Comparison of ENCODE assay signal across 8 mouse cellular contexts in genomic region chr4:110397618-110398045, GRCm38 (mm10). TPM values are rescaled to one million over a fixed set of nuclear protein-coding genes. Genes with fewer than 3 reads are reported as not detected.
A peak's percentile ranks its signal among the peaks of the same experiment; 100 is the strongest.
DNase-seq lines count a peak whose midpoint lies in the region.

TSS of gene Agbl4 (plus strand) at chr4:110397661.

- peak; percentile 74 for DNase-seq in adrenal gland, postnatal 10 days
- peak; percentile 55 to 79 for DNase-seq in cerebellum, postnatal 25 days
- peak; percentile 45 to 64 for DNase-seq in frontal cortex, postnatal 25 days (ENCODE audit: low spot score in 2 of 2)
- peak; percentile 20 for DNase-seq in hindlimb bud, embryonic 11.5 days (ENCODE audit: extremely low spot score, low read depth, low spot score)
- peak; percentile 76 to 83 for DNase-seq in left cerebral cortex, adult 18-20 months (ENCODE audit: low spot score in 2 of 2)
- DNase-seq in lung, postnatal 10 days = peak; percentile 44
- DNase-seq in right cerebral cortex, postnatal 10 days (ENCODE audit: low spot score in 2 of 2) = peak; percentile 88 to 89
- no peak for DNase-seq in T-cell, adult 2 months (ENCODE audit: low spot score)

RNA-seq across cellular contexts. Expression of gene Agbl4, which starts in this region (rescaled TPM):
- under 1 TPM; 0.33 to 0.75 TPM for total RNA-seq in adrenal gland, postnatal 10 days (2021)
- 10 to 100 TPM; 22.3 to 22.7 TPM for total RNA-seq in left cerebral cortex, adult 18-20 months (2021)

Comparison
In these comparisons a context has a peak if more than half of its experiments do, and no peak if none do; other contexts are left out.
1. RNA of gene Agbl4 (total RNA-seq): 22.3 to 22.7 TPM in left cerebral cortex, adult 18-20 months; 0.33 to 0.75 TPM in adrenal gland, postnatal 10 days; every median in the first group is over 10 times any median in the second.
2. Peak in DNase-seq in adrenal gland, postnatal 10 days; RNA of the gene not detected or under 1 TPM.